Mouse (Mus musculus): ENCODE data around the gene Sulf2. TPM values are rescaled to one million over a fixed set of nuclear protein-coding genes. Genes with fewer than 3 reads are reported as not detected.

Gene Sulf2
- polyA plus RNA-seq, 1 experiment from 2014 or later, result 186 TPM

DNA sequence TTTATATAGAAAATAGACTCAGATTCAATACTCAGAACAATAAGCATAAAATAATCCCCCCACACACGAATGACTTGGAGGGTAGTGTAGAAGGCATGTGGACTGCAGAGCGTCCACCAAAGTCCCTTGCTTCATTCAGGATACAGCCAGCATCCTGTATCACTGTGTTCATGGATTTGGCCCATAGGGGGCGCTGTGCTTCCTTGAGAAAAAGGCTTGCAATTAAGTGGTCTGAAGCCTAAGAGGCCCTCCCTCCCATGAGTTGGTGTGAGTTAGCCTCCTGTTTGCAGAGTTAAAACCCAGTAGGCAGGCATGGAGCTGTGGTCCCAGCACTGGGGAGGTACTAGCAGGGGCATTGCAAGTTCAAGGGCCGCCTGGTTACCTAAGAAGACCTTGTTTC is 47.1 kb downstream of the Sulf2 start:
- Histone ChIP-seq H3K36me3 (0 out of 2 replicates have a peak, but pooled peaks cover 9% of the 10 kb centered on the region), H3K4me2 (replicated peaks) (no peak overlapping the region), H3K27me3 (peaks cover 9% of the 10 kb centered on the region), H3K9me3 (replicated peaks) (no peaks in the 10 kb centered on the region), H3K9ac (no peak overlapping the region), H3K27ac (no peak overlapping the region), H3K4me1 (peaks cover 24% of the 10 kb centered on the region), H3K4me3 (no peak overlapping the region)
- WGBS, result 21% methylated on average over 4 of the region's 4 CpGs
- ATAC-seq (ENCODE audit: low FRiP score), result no peak

DNA sequence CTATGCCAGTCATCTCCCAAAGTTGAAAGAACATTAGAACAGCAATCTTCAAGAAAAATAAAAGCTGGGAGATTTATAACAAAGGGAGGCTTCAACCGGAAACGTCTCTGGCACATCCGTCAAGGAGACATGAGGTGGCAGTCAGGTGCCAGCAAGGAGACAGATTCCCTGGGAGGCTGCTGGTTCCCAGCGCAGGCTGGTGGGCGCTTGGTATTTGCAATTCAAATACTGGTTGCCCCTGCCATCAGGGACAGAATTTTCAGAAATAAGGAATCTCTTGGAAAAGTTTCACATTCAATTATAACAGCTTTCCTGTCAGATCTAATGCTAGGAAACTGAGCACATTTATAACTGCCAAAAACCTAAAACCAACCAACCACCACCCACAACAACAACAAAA is 47.6 kb downstream of the Sulf2 start:
- H3K4me3 ChIP-seq, result no peak overlapping the region
- no peak for ATAC-seq (ENCODE audit: low FRiP score)
- WGBS, result 60% methylated on average over 5 of the region's 5 CpGs
- no peak overlapping the region for H3K9ac ChIP-seq
- peaks cover 28% of the 10 kb centered on the region for H3K4me1 ChIP-seq
- H3K9me3 ChIP-seq (replicated peaks), result no peaks in the 10 kb centered on the region
- H3K36me3 ChIP-seq, result 0 out of 2 replicates have a peak, but pooled peaks cover 9% of the 10 kb centered on the region
- no peak overlapping the region for H3K4me2 ChIP-seq (replicated peaks)
- peaks cover 9% of the 10 kb centered on the region for H3K27me3 ChIP-seq
- no peak overlapping the region for H3K27ac ChIP-seq

DNA sequence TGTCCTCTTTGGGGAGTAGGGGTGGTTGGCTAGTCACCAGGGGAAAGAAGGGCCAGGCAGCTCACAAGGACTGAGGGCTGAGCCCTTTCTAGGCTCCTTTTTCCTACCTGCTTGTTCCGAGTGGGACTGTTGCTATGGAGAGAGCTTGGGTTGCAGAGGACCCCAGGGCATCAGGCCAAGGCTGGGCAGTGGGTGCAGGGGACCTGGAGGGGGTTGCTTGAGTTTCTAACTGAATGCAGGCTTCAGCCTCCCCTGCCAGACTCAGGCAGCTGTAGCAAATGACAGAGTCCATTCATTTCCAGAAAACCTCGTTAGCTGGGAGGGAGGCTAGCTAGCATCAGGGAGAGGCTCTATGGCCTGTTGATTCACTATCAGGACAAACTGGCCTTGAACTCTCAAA is 48.8 kb downstream of the Sulf2 start:
- no peak for ATAC-seq (ENCODE audit: low FRiP score)
- 56% methylated on average over 2 of the region's 2 CpGs for WGBS
- Histone ChIP-seq H3K27me3 (peaks cover 12% of the 10 kb centered on the region), H3K36me3 (0 out of 2 replicates have a peak, but pooled peaks cover 9% of the 10 kb centered on the region), H3K4me3 (no peak overlapping the region), H3K9me3 (replicated peaks) (no peaks in the 10 kb centered on the region), H3K9ac (no peak overlapping the region), H3K4me2 (replicated peaks) (no peak overlapping the region), H3K27ac (no peak overlapping the region), H3K4me1 (peaks cover 30% of the 10 kb centered on the region)

DNA sequence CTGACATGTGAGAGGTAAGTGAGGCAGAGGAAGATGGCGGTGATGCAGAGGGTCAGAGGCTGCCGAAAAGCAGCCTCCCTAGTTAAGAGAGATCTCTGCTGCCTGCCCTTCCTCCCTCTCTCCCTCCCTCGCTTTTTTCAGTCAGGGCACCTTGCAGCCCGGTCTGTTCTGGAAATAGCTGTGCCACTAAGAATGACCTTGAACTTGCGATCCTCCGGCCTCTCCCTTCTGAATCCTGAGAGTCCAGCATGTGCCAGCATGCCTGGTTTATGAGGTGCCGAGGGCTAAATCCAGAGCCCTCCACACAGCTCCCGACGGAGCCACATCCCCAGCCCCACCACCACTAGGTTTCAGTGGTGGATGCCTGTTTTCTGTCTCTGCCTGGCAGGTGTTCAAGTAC is 49.6 kb downstream of the Sulf2 start:
- Histone ChIP-seq H3K27ac (no peak overlapping the region), H3K36me3 (0 out of 2 replicates have a peak, but pooled peaks cover 5% of the 10 kb centered on the region), H3K4me1 (peaks cover 29% of the 10 kb centered on the region)

DNA sequence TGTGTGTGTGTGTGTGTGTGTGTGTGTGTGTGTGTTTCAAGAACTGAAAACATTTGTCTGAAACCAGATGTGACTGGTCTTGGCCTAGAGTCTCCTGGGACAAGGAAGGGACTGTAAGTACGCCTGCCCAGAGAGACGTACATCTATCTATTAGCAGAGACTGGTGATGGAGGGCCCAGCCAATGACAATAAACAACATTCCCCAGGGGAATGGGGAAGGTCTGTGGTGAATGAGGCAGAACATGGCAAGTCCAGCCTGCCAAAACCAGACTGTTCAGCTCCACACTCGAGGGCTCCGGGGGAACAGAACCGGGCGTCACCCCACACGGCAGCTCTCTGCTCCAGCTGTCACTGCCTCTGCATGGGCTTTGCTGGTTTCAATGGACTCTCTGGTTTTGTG is 52.6 kb downstream of the Sulf2 start:
- Histone ChIP-seq H3K27ac (peak overlapping the region; percentile 49; the same call in 1 of the 2 replicates), H3K36me3 (no peaks in the 10 kb centered on the region), H3K27me3 (peaks cover 5% of the 10 kb centered on the region), H3K4me1 (peaks cover 44% of the 10 kb centered on the region), H3K9ac (no peak overlapping the region), H3K4me3 (no peak overlapping the region), H3K4me2 (replicated peaks) (no peak overlapping the region), H3K9me3 (replicated peaks) (no peaks in the 10 kb centered on the region)
- ATAC-seq (ENCODE audit: low FRiP score), result peak; percentile 60; the same call in 1 of the 2 replicates
- whole genome bisulfite sequencing, result 51% methylated on average over 7 of the region's 7 CpGs

More for the DNA sequence above, 49.6 kb downstream of the Sulf2 start:
- Histone ChIP-seq H3K9me3 (replicated peaks) (no peaks in the 10 kb centered on the region), H3K4me3 (no peak overlapping the region), H3K4me2 (replicated peaks) (no peak overlapping the region), H3K9ac (no peak overlapping the region), H3K27me3 (peaks cover 10% of the 10 kb centered on the region)
- 87% methylated on average over 9 of the region's 9 CpGs for WGBS
- no peak for ATAC-seq (ENCODE audit: low FRiP score)

DNA sequence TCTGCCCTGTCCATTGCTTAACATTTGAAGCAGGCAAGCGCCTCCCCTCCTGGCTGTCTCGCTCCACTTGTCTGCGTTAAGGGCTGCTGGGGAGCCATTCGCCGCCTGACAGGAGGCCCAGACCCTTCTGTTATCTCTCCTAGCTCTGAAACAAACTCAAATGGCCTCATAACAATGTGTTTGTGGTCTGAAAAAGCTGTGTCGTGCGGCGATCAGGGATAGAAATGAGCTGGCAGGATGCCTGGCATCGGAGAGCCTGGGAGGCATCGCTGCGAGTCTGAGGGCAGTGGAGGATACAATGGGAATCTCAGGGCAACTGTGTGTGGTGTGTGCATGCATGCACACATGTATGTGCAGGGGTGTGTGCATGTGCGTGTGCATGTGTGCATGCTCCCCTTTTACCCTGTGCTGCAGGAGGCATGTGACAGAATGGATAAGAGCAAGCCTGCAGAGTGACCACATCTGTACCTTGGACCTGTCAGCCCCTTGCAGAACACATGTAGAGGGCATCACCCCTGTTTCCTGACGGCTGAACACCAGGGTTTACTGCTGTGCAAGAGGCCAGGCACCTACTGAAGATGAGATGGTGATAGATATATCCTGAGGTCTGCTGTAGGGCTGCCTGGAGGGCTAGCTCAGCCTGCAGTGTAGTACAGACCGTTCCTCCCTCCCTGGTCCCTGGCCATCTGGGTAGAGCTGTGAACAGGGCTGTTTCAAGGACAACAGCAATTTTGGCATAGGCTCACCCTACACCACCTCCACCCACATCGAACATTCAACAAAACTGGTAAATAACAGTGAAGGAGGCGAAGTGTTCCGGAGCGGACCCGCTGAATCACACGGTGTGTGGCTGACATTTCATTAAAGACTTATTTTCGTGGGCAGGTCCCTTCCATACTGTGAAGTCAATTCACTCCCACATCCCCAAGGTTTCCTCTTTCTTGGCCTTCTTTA is 54.9 kb downstream of the Sulf2 start:
- H3K27ac ChIP-seq, result peak overlapping the region; percentile 26
- no peak overlapping the region for H3K4me2 ChIP-seq (replicated peaks)
- H3K27me3 ChIP-seq, result peaks cover 3% of the 10 kb centered on the region
- H3K36me3 ChIP-seq, result no peaks in the 10 kb centered on the region
- no peak overlapping the region for H3K4me3 ChIP-seq
- no peaks in the 10 kb centered on the region for H3K9me3 ChIP-seq (replicated peaks)
- H3K4me1 ChIP-seq, result peaks cover 43% of the 10 kb centered on the region
- H3K9ac ChIP-seq, result no peak overlapping the region
- no peak for ATAC-seq (ENCODE audit: low FRiP score)
- 81% methylated on average over 21 of the region's 21 CpGs for WGBS

DNA sequence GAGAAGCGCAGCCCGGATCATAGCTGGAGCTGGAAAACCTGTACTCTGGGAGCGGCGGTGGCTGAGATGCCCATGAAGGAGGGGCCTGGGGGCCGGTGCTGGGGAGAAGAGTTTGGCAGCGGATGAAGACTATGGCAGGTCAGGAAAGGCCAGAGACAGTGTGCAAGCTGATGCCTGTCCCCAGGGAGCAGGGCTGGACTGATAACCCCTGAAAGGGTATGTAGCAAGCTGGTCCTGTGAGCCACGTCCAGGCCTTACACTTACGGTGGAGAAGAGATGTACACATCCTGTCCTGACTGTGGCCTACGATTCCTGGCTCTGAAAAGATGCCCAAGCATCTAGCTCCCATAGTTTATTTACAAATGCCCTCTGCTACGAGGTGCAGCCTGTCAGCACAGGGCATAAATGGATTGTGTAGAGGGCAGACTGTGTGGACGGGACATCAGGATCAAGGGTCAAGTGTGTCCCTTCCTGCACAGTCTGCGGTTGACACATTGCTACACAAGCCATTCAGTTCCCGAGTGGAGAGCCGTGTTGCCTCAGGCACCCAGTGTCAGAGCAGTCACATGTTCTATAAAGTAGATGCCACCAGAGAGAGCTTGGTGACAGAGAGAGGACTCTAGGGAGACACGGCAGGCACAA is 57.0 kb downstream of the Sulf2 start:
- no peaks in the 10 kb centered on the region for H3K9me3 ChIP-seq (replicated peaks)
- peaks cover 17% of the 10 kb centered on the region for H3K36me3 ChIP-seq
- peak overlapping the region; percentile 46; the same call in 1 of the 2 replicates for H3K27ac ChIP-seq
- H3K4me1 ChIP-seq, result peaks cover 36% of the 10 kb centered on the region
- H3K4me2 ChIP-seq (replicated peaks), result no peak overlapping the region
- H3K9ac ChIP-seq, result no peak overlapping the region
- ATAC-seq (ENCODE audit: low FRiP score), result no peak
- WGBS, result 79% methylated on average over 15 of the region's 15 CpGs
- no peak overlapping the region for H3K4me3 ChIP-seq
- peaks cover 3% of the 10 kb centered on the region for H3K27me3 ChIP-seq

DNA sequence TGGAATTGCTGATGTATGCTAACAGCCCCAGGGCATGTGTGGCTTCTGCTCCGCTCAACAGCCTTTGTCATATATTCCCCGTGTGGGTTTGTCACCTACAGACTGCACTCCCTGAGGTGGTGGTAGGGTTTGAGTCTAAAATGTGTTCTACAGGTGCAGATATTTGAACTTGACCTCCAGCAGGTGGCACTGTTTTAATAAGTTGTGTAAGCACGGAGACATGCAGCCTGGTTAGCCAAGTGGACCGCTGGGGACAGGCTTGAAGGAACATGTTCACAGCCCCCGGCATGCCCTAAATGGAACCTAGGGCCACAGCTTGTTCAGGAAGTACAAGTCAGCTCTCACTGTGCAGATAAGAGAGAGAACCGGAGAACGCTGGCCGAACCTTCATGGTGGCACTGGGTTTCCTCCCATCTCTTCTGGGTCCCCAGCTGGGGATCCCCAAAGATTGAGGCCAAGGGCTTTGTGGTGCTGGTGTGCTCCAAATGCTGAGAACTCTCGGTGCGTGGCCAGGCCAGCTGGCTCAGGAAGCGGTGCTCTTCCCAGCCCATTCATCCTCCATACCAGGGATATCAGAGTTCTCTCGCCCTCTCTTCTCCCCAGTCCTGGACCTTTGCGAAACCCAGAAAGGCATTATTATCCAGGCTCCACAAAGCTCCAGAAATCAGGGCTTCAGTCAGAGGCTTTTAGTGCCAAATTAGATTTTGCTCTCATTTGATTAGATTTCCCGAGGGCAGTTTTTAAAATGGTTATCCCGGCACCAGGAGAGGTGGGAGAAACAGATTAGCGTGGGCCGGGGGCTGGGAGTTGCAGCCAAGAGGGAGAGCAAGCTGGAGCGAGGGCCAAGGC is 57.8 kb downstream of the Sulf2 start:
- Histone ChIP-seq H3K36me3 (peaks cover 25% of the 10 kb centered on the region), H3K27ac (0 out of 2 replicates have a peak overlapping the region, but pooled peaks have one; percentile 44), H3K4me2 (replicated peaks) (no peak overlapping the region), H3K4me1 (peaks cover 29% of the 10 kb centered on the region), H3K9ac (no peak overlapping the region), H3K9me3 (replicated peaks) (no peaks in the 10 kb centered on the region), H3K27me3 (peaks cover 3% of the 10 kb centered on the region; the same call in 1 of the 2 replicates), H3K4me3 (no peak overlapping the region)
- ATAC-seq (ENCODE audit: low FRiP score), result no peak
- WGBS, result 81% methylated on average over 18 of the region's 18 CpGs

DNA sequence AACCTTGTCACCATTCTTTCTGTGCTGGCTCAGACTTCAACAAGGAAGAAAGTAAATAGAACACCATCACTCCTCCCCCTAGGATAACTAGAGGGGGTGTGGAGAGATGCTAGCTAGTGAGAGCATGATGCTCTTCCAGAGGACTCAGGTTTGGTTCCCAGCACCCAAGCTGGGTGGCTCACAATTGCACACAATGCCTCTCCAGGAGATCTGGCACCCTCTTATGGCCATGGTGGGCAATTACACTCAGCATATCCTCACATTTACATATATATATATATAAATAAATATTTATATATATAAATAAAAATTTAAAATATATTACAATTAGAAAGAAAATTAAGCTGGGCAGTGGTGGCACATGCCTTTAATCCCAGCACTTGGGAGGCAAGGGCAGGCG is 58.6 kb downstream of the Sulf2 start:
- peaks cover 24% of the 10 kb centered on the region for H3K4me1 ChIP-seq
- H3K27ac ChIP-seq, result no peak overlapping the region
- no peak for ATAC-seq (ENCODE audit: low FRiP score)

DNA sequence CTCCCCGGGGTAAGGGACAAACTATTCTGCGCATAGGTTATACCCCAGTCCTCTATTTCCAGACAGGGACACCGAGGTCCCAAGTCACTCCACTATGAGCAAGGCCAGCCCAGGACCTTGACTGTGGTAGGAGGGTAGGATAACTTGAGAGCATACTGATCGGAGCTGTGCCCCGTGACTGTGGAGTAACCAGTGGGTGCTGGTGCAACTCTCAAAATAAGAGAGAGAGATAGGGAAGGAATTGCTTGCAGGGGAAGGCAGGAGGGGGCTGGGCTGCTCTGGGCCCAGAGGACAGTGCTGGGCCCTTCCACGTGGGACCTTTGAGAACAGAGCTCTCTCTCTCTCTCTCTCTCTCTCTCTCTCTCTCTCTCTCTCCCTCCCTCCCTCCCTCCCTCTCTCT is 59.2 kb downstream of the Sulf2 start:
- no peak overlapping the region for H3K4me2 ChIP-seq (replicated peaks)
- no peaks in the 10 kb centered on the region for H3K27me3 ChIP-seq
- no peak for ATAC-seq (ENCODE audit: low FRiP score)
- H3K9me3 ChIP-seq (replicated peaks), result no peaks in the 10 kb centered on the region
- WGBS, result 84% methylated on average over 5 of the region's 6 CpGs
- H3K27ac ChIP-seq, result no peak overlapping the region
- H3K36me3 ChIP-seq, result peaks cover 38% of the 10 kb centered on the region
- H3K4me1 ChIP-seq, result peaks cover 23% of the 10 kb centered on the region
- no peak overlapping the region for H3K9ac ChIP-seq
- no peak overlapping the region for H3K4me3 ChIP-seq

More for the DNA sequence above, 58.6 kb downstream of the Sulf2 start:
- Histone ChIP-seq H3K9me3 (replicated peaks) (no peaks in the 10 kb centered on the region), H3K9ac (no peak overlapping the region), H3K36me3 (peaks cover 33% of the 10 kb centered on the region), H3K4me2 (replicated peaks) (no peak overlapping the region), H3K4me3 (no peak overlapping the region), H3K27me3 (peaks cover 1% of the 10 kb centered on the region; the same call in 1 of the 2 replicates)
- WGBS, result 91% methylated on average over 1 of the region's 1 CpGs

DNA sequence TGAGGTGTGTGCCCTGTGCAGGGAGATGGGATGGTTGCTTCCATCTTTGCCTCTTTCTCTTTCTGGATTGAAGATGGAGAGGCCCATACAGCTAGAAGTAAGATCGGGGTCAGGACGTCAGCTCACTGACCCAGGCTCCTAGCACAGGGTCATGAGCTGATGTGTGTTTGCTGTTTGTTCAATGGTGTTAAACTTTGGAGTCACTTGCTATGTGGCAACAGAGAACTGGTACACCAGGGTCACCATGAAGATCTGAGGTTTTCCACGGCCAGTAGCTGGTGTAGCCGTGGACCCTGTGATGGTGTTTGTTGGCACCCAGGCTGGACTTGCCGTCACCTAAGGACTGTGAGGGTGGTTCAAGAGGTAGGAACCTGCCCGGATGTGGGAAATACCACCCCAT is 63.1 kb downstream of the Sulf2 start:
- H3K27ac ChIP-seq, result no peak overlapping the region
- H3K4me3 ChIP-seq, result no peak overlapping the region
- no peak overlapping the region for H3K4me2 ChIP-seq (replicated peaks)
- H3K9ac ChIP-seq, result no peak overlapping the region
- peaks cover 14% of the 10 kb centered on the region for H3K4me1 ChIP-seq
- H3K27me3 ChIP-seq, result no peaks in the 10 kb centered on the region
- WGBS, result 91% methylated on average over 6 of the region's 6 CpGs
- no peak for ATAC-seq (ENCODE audit: low FRiP score)
- no peaks in the 10 kb centered on the region for H3K9me3 ChIP-seq (replicated peaks)
- H3K36me3 ChIP-seq, result peaks cover 51% of the 10 kb centered on the region

DNA sequence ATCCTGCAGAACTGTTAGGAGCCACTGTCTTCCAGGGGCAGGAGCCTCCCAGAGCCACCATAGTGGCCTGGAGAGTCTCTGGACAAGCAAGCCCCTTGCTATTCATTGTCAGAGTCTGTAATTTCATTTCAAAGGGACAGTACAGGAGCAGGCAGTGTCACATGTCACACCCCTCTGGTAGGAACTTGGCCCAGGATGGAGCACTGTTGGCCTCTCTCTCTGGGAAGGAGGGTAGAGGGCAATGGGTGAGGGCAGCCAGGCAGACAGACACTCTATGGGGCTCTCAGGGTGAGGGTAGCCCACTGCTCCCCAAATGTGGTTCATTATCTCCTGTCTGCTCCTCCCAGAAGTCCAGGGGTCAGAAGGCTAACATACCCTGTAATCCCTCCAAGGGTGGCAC is 63.9 kb downstream of the Sulf2 start:
- peaks cover 57% of the 10 kb centered on the region for H3K36me3 ChIP-seq
- no peaks in the 10 kb centered on the region for H3K27me3 ChIP-seq
- H3K27ac ChIP-seq, result no peak overlapping the region
- ATAC-seq (ENCODE audit: low FRiP score), result no peak
- H3K9ac ChIP-seq, result no peak overlapping the region
- H3K4me3 ChIP-seq, result no peak overlapping the region
- no peaks in the 10 kb centered on the region for H3K9me3 ChIP-seq (replicated peaks)
- peaks cover 14% of the 10 kb centered on the region for H3K4me1 ChIP-seq
- no peak overlapping the region for H3K4me2 ChIP-seq (replicated peaks)

All from hindbrain, embryonic 12.5 days (tissue).